Mouse (Mus musculus): Measurements from ENCODE around the gene Gm42674. TPM values are rescaled to one million over a fixed set of nuclear protein-coding genes. Genes with fewer than 3 reads are reported as not detected.

Gene Gm42674
- not detected for total RNA-seq (2022)

DNA sequence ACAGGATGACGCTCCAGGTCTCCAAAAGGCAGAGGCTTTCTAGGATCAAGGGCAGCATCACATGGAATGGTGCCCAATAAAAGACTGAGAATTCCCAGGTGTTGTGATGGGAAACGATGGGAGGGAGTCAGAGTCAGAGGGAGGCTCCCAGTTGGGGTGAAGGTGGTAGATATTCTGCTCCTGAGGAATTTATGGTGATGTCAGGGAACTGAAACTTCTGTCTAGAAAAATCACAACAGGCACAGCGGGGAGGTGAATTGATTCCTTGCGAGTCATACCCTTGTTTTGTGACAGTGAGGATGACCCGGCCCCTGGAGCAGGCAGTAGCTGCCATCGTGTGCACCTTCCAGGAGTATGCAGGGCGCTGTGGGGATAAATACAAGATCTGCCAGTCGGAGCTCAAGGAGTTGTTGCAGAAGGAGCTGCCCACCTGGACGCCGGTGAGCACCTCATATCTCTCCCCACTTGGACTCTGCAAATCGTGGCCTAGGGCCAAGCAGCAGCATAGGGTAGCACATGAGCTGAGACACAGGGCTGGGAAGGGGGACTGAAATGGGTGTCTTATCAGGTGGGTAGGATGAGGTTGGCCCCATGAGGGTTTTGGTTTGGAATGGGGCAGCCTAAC, at the start of gene Gm42674:
TSS of gene Gm42674 (plus strand) at position 419 of the 625 bp plus-strand sequence.
- no peak for DNase-seq (ENCODE audit: low spot score)

DNA sequence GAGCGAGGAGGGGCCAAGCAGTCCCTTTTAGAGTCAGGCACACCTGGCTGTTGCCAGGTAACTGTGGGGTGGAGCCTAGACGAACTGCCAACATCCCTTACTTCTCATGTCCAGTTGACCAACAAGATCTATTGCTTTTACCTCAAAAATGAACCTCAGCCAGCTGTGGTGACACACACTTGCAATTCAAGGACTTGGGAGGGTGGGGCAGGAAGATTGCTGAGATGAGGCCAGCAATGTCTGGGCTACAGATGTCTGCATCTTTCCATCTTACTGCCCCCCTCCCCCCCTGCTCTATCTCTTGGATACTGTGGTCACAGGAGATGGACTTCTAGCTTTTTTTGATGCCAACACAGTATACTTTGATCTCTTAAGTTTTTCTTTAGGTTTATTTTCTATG, 49.5 kb upstream of the Gm42674 start:
- no peak for DNase-seq (ENCODE audit: low spot score)

DNA sequence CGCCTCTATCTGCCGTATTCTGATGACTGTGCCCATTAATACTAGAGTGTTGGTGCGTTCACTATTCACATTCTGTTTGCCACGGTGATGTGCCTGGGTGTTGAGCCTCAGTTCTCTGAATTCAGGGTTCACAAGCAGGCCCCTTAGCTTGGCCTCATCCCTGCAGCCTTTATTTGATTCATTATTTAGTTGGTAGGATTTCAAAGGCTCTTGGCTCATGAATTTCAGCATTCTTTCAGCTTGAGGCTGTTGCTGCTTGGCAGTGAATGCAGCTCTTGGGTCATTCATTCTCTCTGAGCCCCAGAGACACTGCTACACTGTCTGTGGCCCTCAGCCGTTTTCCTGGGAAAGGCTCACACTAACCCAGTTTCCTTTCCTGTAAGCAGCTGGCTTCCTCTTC, 45.8 kb upstream of the Gm42674 start:
- peak; percentile 45 for DNase-seq (ENCODE audit: low spot score)

DNA sequence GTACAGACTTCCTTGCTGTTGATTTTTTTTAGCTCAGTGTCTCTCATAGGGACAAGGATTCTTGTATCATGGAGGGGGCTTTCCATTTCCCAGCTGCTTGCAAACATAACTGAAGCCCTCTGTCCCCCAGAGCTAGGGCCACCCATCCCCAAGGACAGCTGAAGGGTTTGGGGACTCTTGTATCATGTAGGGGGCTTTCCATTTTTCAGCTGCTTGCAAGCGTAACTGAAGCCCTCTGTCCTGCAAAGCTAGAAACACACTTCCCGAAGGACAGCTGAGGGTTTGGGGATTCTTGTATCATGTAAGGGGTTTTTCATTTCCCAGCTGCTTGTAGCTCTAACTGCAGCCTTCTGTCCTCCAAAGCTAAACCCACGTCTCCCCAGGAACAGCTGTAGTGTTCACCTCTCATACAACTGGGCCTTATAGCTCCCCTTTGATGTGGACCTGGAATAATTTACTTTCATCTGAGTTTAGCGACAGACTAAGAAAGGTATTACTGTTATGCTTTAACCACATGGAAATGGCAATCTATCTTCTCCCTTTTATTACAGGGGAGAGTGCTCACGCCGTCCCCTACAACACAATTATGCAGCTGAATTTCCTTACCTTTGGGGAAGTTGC, 41.6 kb upstream of the Gm42674 start, which contains the start of gene S100a3:
TSS of gene S100a3 (plus strand) at position 571 of the 621 bp plus-strand sequence.
- DNase-seq (ENCODE audit: low spot score): no peak

DNA sequence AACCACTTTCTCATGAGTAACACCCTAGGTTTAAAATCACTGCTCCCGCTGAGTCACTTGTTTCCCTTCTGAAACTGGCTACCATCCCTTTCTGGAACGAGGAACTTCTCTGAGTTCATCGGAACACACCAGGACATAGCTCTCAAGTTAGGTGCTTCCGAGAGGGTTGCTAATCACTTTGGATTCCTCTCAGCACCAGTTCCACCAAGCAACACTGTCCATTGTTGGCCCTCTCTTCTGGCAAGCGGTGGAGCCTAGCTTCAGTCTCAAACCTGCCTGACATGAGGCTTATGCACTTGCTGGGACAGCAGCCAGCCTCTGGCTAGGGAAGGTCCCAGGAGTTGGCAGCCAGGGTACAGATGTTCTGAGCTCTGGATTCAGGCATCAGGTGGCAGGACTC, 27.0 kb upstream of the Gm42674 start:
- peak; percentile 31 for DNase-seq (ENCODE audit: low spot score)

DNA sequence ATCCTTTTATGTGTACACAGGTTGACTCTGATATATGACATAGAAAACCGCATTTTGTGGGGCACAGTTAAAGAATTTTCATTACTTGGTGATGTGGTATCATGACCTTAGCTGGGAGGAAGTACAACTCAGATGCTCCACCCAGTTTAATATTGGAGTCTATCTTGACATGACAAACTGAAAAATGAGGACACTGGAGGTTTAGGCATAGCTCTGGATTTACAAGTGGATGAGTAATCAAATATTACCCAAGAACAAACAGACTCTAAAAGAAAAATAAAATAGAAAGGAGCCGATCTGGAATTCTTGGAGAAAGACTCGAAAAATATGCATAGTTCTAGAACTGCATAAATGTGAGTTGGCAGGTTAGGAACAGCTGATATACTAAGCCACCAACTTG, 26.4 kb upstream of the Gm42674 start:
- DNase-seq (ENCODE audit: low spot score): no peak

DNA sequence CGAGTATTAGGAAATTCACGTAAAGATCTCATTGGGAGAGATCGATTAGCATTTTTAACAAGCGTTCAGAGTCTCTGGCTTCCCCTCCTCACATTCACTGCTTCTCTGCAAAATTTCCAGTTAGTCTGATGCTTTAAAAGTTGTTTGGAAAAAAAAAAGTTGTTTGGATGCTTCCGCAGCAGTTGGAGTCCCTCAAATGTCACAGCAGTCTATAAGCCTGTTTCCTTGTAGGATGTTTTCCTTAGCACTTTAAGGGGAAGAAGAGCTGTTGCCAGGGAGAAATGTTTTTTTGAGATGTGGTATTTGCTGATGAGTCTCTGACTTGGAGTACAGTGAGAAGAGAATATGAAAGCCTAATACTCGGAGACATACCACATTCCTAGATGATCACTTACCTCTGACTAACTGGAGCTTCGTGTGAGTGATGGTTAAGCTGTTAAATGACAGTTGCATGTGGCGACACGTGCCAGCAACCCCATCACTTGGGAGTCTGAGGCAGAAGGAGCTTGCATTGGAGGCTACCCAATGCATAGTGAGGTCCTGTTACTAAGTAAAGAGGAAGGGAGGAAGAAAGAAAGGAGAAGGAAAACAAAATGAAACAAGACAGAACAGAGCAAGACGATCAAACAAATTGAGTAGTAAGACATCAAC, 25.2 kb upstream of the Gm42674 start:
- no peak for DNase-seq (ENCODE audit: low spot score)

DNA sequence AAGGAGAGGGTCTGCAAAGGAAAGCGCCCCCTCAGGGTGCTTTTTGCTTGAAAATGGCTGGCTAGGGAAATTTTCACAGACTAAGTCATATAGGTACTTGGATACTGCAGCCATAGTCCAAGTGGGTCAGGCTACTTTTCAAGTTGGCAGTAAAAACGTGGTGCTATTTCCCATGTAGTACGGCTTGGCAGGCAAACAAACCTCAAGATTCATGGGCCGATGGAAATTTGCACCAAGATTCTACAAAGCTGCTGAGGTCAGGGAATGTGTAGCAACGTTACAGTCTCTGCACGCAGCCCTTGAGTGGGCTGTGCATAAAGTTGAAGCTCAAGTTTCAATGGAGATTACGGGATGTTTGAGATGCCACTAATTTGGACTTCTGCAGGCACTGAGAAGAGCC, 22.3 kb upstream of the Gm42674 start:
- DNase-seq (ENCODE audit: low spot score): no peak

DNA sequence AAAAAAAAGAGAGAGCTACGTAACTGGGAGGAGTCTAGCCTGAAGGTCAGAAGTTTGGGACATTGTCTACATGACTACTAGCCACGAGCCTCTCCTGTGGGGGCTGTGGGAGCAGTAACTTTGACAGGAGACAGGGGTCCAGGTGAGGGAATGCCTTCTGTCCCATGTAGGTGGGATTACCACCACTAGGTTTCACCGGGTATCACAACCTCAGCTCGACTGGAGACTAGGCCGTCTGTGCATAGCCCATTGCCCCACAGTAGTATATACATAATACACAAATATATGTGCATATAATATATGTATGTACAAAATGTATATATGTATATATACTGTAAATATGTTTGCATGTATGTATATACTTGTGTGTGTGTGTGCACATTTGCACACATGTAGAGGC, 20.6 kb upstream of the Gm42674 start:
- DNase-seq (ENCODE audit: low spot score): no peak

DNA sequence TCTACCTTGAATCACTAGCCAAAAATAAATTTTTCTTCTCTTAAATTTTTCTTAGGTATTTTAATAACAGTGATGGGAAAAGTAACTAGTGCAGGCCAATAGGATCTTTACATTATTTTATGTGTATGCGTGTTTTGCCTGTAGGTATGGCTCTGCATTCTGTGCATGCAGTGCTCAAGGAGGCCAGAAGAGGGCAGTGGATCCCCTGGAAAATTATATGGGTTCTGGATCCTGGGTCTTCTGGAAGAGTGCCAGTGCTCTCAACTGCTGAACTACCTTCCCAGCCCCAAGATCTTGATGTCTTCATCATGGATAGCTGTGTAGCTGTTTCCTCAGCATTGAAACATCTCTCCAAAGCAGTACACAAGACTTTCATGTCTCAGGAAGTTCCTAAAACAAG, 19.5 kb upstream of the Gm42674 start:
- DNase-seq (ENCODE audit: low spot score): no peak

DNA sequence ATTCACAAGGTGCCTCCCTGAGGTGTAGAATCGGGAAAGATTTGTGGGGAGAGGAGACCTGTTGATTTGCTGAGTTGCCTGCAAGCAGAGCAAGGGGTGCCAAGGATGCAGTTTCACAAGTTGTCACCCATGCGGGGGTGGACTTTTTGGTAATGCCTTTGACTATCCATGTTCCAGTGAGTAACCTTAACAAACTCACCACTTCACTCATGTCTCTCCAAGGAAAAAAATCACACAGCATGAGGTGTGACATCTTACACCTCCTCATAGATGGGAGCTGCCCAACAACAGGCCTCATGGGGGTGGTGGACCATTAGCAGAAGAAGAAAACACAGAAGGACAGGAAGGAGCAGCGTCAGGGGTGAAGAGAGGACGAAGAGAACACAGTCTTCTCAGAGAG, 19.1 kb upstream of the Gm42674 start:
- DNase-seq (ENCODE audit: low spot score): no peak

DNA sequence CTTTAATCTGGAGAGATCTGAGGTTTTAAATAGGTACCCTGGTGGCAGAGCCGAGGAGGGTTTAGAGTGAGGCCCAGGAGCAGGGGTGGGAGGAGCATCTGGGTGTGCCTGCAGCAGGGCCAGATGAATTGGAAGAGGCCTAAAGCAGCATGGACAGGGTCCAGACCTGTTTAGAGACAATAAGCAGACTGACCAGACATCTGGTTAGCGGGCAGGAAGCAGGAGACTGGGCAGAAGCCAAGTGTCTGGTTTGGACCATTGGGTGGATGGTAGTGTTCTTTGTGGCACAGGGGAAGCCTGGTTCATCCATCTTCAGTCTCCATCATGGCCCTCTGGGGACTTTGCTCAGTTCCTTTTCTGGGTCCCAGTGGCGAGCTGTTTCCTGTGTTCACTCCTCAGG, 17.8 kb upstream of the Gm42674 start:
- peak; percentile 66 for DNase-seq (ENCODE audit: low spot score)

DNA sequence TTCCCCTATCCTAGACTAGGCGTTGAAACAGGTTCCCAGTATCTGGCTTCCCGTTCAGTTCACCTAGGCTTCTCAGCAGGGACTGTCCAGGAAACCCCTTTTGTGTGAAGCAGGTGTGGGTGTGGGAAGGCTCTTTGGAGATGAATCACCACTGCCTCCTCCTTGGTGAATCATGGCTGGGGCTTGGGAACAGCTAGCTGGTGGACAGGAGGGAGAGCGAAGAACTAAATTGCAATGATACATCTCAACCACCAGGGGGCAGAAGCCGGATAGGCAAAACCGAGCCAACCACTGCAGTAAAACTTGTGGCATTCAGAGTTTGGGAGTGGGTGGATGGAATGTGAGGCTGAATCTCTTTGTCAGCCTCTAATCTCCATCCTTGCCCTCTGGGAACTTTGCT, 16.1 kb upstream of the Gm42674 start:
- DNase-seq (ENCODE audit: low spot score): peak; percentile 75

DNA sequence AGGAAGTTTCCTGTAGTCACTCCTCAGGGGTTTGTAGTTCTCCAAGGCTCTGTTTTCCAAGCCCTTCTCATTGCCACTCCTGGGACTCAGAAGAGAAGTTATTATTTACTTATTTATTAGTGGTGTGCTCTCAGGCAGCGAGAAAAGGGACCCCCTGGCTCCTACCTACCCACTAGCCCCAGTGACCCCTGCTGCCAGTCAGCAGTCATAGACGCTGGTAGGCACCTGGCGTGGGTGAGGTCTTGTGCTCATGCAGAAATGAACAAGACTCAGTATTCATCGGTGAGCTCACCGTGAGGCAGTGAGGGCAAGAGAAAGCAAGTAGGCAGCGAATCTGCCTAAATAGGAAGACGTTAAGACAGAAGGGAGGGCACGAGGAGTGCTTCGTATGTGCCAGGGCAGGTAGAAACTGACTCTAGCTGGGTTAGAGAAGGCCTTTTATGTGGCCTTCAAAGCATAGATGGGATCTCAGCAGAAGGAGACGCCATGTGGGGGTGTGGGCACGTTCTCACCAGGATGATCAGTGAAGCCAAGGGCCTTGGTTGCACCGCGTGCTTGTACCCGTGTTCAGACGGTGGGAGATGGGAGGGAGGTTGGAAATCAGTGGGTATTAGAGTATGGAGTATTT, 15.6 kb upstream of the Gm42674 start:
- DNase-seq (ENCODE audit: low spot score): no peak

DNA sequence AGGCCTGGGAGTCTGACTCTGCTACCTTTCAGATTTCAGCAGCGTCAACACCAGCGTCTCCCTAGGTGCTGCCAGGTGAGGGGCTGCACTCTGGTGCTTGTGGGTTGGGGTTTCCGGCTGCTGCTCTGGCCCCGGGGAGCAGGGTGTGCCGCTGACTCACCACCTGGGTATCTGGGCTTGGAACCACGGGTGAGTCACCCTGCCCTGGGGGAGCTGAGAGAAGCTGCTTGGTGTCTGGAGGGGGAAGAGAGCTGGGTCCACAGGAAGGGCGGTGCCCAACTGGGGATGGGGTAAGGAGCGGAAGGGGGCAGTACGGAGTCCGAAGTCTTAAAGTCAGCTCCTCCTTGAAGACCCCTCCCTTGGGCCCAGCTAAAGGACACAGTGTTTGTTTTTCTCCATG, 14.8 kb upstream of the Gm42674 start:
- DNase-seq (ENCODE audit: low spot score): peak; percentile 77

DNA sequence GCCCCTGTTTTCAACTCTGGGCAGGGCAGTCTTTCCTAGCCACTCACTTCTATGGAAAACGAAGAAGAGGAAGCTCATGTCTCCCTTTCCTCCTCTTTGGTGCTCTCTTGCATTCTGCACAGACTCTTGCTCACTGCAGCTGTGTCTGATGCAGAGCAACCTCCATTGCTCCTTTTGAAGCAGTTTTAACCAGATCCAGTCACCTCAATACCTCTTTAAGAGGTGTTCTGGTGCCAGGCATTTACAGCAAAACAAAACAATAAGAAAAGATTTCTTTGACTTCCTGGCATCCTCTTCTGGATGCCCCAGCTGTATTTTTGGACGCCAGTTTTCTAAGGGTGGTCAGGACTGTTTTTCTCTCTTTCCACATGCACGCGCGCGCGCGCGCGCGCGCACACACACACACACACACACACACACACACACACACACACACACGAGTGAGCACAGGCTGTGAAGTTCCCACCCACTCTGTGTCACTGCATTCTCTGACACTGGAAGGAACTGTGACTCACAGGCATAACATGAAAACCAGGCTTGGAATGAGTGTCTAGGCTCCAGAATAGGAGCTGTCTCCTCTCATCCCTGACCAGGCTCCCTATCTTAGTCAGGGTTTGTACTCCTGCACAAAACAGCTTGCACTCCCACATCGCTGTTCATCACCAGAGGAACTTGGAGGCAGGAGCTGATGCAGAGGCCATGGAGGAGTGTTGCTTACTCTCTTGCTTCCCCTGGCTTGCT, 14.2 kb upstream of the Gm42674 start:
- peak; percentile 32 for DNase-seq (ENCODE audit: low spot score)

DNA sequence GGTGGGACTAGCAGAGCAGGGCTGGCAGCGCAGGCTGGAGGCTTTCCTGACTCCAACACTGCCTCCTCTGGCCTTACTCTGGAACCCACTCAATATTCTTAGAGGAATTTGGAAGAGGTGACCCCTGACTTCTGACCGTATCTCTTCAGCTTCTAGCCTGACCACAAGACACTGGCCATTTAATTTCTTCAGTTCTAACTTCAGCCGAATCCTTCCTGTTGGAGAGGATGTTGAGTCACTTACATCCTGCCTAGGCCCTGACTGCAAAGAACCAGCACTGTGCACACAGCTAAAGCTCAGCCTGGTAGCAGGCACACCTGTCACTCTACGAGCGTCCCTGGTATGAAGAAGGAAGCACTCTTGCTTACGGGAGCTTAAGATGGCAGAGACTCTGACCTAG, 12.3 kb upstream of the Gm42674 start:
- no peak for DNase-seq (ENCODE audit: low spot score)

DNA sequence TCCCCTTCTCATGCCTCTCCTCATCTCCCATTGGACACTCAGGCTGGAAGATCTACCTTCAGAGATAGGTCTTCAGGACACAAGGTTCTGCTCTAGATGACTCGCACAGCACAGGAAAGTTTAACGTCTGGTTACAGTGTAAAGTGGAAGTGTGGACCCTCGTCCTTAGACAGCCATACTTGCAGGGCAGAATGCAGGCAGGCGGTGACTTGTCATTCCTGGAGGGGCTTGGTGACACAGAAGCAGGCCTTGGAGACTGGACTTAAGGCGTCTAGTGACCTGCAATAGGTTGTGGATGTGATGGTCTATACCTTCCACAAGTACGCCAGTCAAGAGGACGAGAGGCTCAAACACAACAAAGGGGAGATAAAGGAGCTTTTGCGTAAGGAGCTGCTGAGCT, 11.8 kb upstream of the Gm42674 start, which contains the start of gene S100a2:
TSS of gene S100a2 (plus strand) at position 301 of the 400 bp plus-strand sequence.
- no peak for DNase-seq (ENCODE audit: low spot score)

DNA sequence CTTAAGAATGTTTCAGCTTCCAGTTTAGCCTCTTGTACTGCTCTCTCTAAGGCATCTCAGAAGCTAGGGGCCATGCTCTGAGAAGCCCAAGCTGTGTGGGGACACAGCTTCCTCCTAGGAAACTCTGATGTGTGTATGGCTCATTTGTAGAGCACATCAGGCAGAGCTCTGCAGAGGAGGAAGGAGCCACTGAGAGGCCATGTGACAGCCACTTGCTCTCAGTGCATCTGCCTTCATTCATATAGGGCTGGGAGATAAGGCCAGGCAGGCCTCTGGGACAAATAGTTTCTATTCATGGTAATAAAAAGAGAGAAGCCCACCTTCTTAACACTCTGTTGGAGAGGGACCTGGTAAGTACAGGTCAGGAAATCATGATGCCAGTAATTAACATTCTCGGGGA, 7.2 kb upstream of the Gm42674 start:
- DNase-seq (ENCODE audit: low spot score): no peak

DNA sequence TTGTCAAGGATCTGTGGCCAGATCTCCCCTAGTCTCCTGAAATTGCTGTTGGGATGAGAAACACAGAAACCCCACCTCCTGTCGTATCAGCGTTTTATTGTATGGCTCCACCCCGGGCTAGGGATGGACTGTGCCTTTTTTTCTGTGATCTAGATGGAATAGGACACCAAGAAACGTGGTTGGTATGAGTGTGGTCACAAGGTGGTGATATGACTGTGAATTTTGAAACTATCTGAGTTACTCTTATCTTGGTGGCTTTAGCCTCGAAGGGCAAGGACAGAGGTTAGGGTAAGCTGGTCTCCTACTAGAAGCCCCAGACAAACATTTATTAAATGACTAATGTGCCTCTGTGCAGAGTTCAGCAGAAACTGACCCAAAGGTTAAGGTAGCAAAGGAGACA, 6.1 kb upstream of the Gm42674 start:
- no peak for DNase-seq (ENCODE audit: low spot score)

DNA sequence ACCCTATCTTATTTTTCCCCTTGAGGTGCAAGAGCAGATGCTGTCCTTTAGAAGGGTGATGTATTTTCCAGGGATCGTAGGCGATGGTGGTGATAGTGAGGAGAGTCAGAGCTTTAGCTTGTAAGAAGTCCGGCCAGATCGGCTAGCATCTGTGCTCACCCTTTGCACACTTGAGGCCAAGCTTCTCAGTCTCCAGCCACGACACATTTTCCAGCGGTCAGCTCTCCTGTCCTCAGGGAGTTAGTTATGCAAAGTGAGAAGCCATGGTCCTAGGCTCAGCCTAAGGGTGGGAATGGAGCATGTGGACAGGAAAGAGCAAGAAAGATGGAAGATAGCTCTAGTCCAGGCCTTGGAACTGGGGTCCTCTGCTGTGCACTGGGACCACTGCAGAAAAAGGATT, 4.9 kb upstream of the Gm42674 start:
- no peak for DNase-seq (ENCODE audit: low spot score)

DNA sequence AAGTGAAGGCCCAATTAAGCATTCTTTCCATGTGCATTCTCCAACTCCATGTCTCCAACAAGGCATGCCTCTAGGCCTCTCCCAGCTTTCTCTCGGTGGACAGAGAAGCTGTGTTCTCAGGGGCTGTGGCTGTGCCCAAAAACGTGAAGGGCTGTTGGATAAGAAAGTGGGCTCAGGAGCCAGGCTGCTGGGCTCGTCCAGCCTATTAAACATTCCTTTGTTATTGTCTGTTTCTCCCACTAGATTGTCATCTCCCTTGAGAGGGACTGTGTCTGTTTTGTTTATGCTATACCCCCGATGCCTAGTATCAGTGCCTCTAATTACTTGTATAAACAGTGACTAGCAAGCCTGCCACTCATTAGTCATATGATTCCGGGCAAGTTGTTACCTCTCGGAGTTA, 4.0 kb upstream of the Gm42674 start:
- DNase-seq (ENCODE audit: low spot score): no peak

All from heart, adult 8-10 months (tissue).